Mouse (Mus musculus) kidney, embryonic 15.5 days (tissue): ENCODE results near the gene Cox14. TPM values are rescaled to one million over a fixed set of nuclear protein-coding genes. Genes with fewer than 3 reads are reported as not detected.
A peak's percentile ranks its signal among the peaks of the same experiment; 100 is the strongest.
"Not testable (repeated sequence)": the region's sequence is repeated elsewhere in the genome, so short reads cannot be mapped to it uniquely, and the experiment has no call there.

ENCODE experiments used
- ATAC-seq: fragments of 200-750 bp; cut with Nextera tagmentation; replicated peaks from 2 replicates; pipeline ENCODE4 v1.8.0; 2017; ENCODE audit warnings: moderate TSS enrichment; ENCODE audit not compliant: low FRiP score
- H3K27ac ChIP-seq: fragments of 300-500 bp; sonication (generic); 2 replicates; pipeline ENCODE4 v1.5.1; 2015; ENCODE audit warnings: mild to moderate bottlenecking, inconsistent platforms
- H3K27me3 ChIP-seq: fragments of 300-500 bp; sonication (generic); 2 replicates; pipeline ENCODE4 v1.6.1; 2015; ENCODE audit warnings: inconsistent platforms
- H3K36me3 ChIP-seq: fragments of 300-500 bp; sonication (generic); 2 replicates; pipeline ENCODE4 v1.6.1; 2015; ENCODE audit warnings: inconsistent platforms
- H3K4me1 ChIP-seq: fragments of 300-500 bp; sonication (generic); 2 replicates; pipeline ENCODE4 v1.6.1; 2015; ENCODE audit warnings: inconsistent platforms
- H3K4me2 ChIP-seq: fragments of 300-500 bp; sonication (generic); 2 replicates; pipeline ENCODE4 v1.6.1; 2015; ENCODE audit warnings: moderate library complexity, mild to moderate bottlenecking, inconsistent platforms
- H3K4me3 ChIP-seq: fragments of 300-500 bp; sonication (generic); replicated peaks from 2 replicates; pipeline ENCODE4 v1.5.1; 2015; ENCODE audit warnings: mild to moderate bottlenecking, inconsistent platforms
- H3K9ac ChIP-seq: fragments of 300-500 bp; sonication (generic); 2 replicates; pipeline ENCODE4 v1.6.1; 2015; ENCODE audit warnings: mild to moderate bottlenecking, inconsistent platforms
- H3K9me3 ChIP-seq: fragments of 300-500 bp; sonication (generic); replicated peaks from 2 replicates; pipeline ENCODE4 v1.6.1; 2016; ENCODE audit warnings: inconsistent platforms
- WGBS: fragments of 180-500 bp; shearing (Covaris S2); methylation state at CpG from one replicate; pipeline ENCODE4 v1.1.7; 2015; ENCODE audit warnings: mixed read lengths; 5-methylcytosine and 5-hydroxymethylcytosine counted together
- polyA plus RNA-seq: library from polyadenylated mRNA; unstranded; fragments of >200 nt; fragmentation: Nextera tagmentation; extraction: Ambion mirVana; gene quantifications from 2 replicates; pipeline ENCODE4 v1.2.1, GENCODE M21; 2015

Cox14 gene
- polyA plus RNA-seq, 1 experiment from 2014 or later, result 185 TPM

DNA sequence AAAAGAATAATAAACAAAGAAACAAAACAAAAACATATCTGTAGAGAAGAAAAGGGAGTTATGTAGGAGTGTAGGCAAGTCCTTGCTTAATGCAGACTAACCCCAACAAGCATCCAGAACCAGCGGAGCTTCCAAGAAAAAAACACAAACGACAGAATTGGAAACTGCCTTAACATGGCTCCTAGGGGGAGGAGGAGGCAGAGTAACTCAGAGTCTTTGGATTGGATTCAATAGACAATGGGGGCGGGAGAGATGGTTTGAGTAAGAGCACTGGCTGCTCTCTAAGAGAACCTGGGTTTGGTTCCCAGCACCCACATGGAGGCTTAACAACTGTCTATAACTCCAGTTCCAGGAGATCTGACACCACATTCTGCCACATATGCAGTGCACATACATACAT is 6.3 kb downstream of the Cox14 start:
- WGBS, result 83% methylated on average over 3 of the region's 3 CpGs
- peaks cover 4% of the 10 kb centered on the region; the same call in 1 of the 2 replicates for H3K9me3 ChIP-seq
- H3K36me3 ChIP-seq, result peaks cover 72% of the 10 kb centered on the region
- peaks cover 6% of the 10 kb centered on the region; the same call in 1 of the 2 replicates for H3K4me1 ChIP-seq
- no peak overlapping the region for H3K27ac ChIP-seq
- no peaks in the 10 kb centered on the region for H3K27me3 ChIP-seq
- no peak overlapping the region for H3K4me3 ChIP-seq
- H3K4me2 ChIP-seq, result no peak overlapping the region
- ATAC-seq, result no peak
- H3K9ac ChIP-seq, result no peak overlapping the region

DNA sequence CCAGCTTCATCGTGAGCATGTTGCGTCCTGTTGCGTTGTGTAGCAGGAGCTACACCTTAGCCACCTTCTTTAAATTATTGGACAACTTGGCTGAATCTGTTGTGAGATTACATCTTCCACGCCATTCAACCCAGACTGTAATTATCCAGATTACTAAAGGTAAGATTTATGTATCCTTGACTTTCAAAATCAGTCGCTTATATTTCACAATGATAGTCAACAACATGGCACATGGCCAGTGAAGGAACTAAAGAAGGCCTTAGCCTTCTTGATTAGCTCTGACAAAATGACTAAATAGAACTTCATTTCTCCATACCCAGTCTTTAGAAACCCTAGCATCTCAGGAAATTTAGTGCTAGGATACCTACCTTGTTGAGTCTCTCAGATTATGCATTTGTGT is 7.8 kb downstream of the Cox14 start:
- Histone ChIP-seq H3K36me3 (peaks cover 78% of the 10 kb centered on the region), H3K4me2 (no peak overlapping the region), H3K4me3 (no peak overlapping the region), H3K27ac (no peak overlapping the region), H3K4me1 (no peaks in the 10 kb centered on the region), H3K9ac (no peak overlapping the region), H3K9me3 (peaks cover 4% of the 10 kb centered on the region; the same call in 1 of the 2 replicates), H3K27me3 (no peaks in the 10 kb centered on the region)
- ATAC-seq, result no peak
- WGBS, result 96% methylated on average over 5 of the region's 5 CpGs

DNA sequence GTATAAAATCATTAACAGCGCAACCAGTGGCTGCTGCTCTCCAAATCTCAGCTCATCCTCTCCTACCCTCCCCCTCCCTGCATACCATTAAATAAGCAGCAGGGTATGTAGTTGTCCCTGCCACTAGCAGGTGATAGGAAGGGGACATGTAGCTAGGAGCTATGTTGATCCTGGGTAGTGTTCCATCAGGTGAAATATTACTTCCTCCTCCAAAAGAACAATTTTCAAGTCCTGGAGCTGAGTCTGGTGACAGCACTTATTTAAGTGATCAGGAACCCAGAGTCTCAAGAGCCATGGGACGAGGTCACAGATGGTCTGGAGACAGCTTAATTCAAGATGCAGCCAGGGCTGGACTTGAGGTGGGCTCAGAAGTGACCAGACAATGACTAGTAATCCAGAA is 10.2 kb downstream of the Cox14 start:
- no peaks in the 10 kb centered on the region for H3K9me3 ChIP-seq
- ATAC-seq, result no peak
- no peak overlapping the region for H3K27ac ChIP-seq
- no peak overlapping the region for H3K9ac ChIP-seq
- no peaks in the 10 kb centered on the region for H3K27me3 ChIP-seq
- H3K4me2 ChIP-seq, result no peak overlapping the region
- peaks cover 82% of the 10 kb centered on the region for H3K36me3 ChIP-seq
- no peaks in the 10 kb centered on the region for H3K4me1 ChIP-seq
- 94% methylated on average over 2 of the region's 2 CpGs for WGBS
- H3K4me3 ChIP-seq, result no peak overlapping the region

DNA sequence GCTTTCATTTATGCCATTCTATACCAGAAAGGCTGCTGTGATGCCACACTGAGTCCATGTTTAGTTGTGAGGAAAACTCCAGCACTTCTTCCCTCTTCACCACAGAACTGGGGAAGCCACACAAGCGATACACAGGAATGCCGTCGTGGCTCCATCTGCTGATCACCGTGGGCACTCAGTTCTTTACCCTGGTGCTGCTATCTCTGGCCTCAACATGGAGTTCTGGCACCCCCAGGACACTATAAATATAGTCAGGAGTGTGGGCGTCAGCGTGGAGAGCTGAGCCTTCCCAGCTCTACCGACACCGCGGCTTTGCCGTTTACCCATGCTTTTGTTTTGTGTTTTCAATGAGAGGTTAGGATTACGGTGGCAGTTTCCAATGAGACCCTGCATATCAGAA is 11.3 kb downstream of the Cox14 start:
- Histone ChIP-seq H3K27me3 (no peaks in the 10 kb centered on the region), H3K27ac (no peak overlapping the region), H3K4me2 (no peak overlapping the region), H3K9me3 (no peaks in the 10 kb centered on the region), H3K4me3 (no peak overlapping the region), H3K9ac (no peak overlapping the region), H3K36me3 (peaks cover 86% of the 10 kb centered on the region), H3K4me1 (no peaks in the 10 kb centered on the region)
- no peak for ATAC-seq
- WGBS, result 90% methylated on average over 11 of the region's 11 CpGs

DNA sequence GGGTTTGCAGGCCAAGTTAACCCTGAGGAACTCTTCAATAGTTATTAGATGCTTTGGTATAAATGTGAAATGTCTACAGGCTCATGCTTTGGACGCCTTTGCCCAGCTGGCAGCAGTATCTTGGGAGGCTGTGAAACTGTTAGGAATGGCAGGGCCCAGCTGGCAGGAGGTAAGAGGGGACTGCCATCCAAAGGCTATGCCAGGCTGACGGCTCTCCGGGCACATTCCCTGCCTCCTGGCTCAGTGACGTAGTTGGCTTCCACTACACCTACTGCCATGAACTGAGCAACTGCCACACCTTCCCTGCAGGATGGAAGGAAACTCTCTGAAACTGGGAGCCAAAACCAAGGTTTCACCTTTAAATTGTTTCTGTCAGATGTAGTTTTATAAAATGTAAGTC is 14.8 kb downstream of the Cox14 start:
- H3K4me3 ChIP-seq, result no peak overlapping the region
- no peak for ATAC-seq
- no peaks in the 10 kb centered on the region for H3K9me3 ChIP-seq
- no peak overlapping the region for H3K4me2 ChIP-seq
- no peak overlapping the region for H3K9ac ChIP-seq
- 97% methylated on average over 4 of the region's 4 CpGs for WGBS
- H3K27ac ChIP-seq, result no peak overlapping the region
- no peaks in the 10 kb centered on the region for H3K27me3 ChIP-seq
- H3K36me3 ChIP-seq, result peaks cover 94% of the 10 kb centered on the region
- no peaks in the 10 kb centered on the region for H3K4me1 ChIP-seq

DNA sequence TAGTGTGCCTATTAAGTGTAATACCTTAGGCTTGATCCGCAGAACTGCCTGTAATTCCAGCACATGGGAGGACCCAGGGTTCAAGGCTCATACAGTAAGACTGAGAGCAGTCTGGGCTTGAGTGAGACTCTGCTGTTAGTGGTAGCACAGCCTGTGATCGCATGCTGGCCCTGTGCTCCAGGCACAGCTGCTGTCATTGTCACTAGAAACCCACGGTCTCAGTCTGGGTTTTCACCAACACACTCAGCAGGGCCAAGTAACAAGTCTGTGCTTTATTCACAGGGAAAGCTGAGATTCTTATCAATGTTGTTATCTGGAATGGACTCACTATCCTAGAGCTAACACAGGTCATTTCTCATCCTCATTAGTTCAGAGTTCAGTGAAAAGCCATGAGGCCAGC is 28.8 kb downstream of the Cox14 start:
- ATAC-seq, result no peak
- Histone ChIP-seq H3K27me3 (no peaks in the 10 kb centered on the region), H3K9me3 (no peaks in the 10 kb centered on the region), H3K9ac (no peak overlapping the region), H3K4me2 (no peak overlapping the region), H3K4me1 (peaks cover 3% of the 10 kb centered on the region; the same call in 1 of the 2 replicates), H3K4me3 (no peak overlapping the region), H3K36me3 (peaks cover 19% of the 10 kb centered on the region), H3K27ac (no peak overlapping the region)
- WGBS, result 78% methylated on average over 3 of the region's 3 CpGs

DNA sequence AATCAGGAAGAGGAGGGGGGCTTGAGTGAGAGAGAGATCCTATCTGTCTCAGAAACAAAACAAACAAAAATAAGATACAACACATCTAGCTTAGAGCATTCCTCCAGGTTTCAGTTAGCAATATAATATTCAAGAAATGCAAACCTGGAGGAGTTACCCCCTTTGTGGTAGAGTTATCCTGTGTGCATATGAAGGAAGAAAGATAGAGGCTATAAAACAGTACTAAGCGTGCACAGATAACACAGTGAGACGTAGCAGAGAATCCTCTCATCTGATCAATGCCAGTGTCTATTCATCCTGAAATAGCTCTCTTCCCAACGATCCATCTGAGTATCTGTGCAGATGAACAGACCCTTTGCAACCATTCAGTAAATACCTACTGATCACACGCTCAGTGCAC is 42.0 kb downstream of the Cox14 start:
- no peaks in the 10 kb centered on the region for H3K27me3 ChIP-seq
- no peak overlapping the region for H3K4me3 ChIP-seq
- H3K4me1 ChIP-seq, result peaks cover 20% of the 10 kb centered on the region
- no peak for ATAC-seq
- no peak overlapping the region for H3K27ac ChIP-seq
- WGBS, result 78% methylated on average over 4 of the region's 4 CpGs
- H3K9ac ChIP-seq, result no peak overlapping the region
- H3K36me3 ChIP-seq, result peaks cover 17% of the 10 kb centered on the region; the same call in 1 of the 2 replicates
- no peaks in the 10 kb centered on the region for H3K9me3 ChIP-seq
- no peak overlapping the region for H3K4me2 ChIP-seq

DNA sequence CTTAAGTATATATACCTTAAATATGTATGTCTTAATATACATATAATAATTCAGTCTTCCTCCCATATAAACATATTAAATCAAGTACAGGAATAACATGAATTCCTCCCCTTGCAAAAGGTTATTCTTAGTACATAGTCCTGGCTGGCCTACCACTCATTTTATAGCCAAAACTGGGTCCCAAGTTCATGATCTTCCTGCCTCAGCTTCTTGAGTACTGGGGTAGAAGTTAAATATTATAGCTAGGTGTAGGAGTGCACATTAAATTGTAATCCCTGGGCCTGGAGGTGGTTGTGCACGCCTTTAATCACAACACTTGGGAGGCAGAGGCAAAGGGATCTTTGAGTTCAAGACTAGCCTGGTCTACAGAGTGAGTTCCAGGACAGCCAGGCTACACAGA is 43.3 kb downstream of the Cox14 start:
- H3K4me3 ChIP-seq, result no peak overlapping the region
- 69% methylated on average over 1 of the region's 1 CpGs for WGBS
- H3K27ac ChIP-seq, result no peak overlapping the region
- peaks cover 26% of the 10 kb centered on the region for H3K4me1 ChIP-seq
- no peak overlapping the region for H3K4me2 ChIP-seq
- ATAC-seq, result no peak
- H3K36me3 ChIP-seq, result peaks cover 11% of the 10 kb centered on the region; the same call in 1 of the 2 replicates
- no peak overlapping the region for H3K9ac ChIP-seq
- H3K27me3 ChIP-seq, result no peaks in the 10 kb centered on the region
- no peaks in the 10 kb centered on the region for H3K9me3 ChIP-seq

DNA sequence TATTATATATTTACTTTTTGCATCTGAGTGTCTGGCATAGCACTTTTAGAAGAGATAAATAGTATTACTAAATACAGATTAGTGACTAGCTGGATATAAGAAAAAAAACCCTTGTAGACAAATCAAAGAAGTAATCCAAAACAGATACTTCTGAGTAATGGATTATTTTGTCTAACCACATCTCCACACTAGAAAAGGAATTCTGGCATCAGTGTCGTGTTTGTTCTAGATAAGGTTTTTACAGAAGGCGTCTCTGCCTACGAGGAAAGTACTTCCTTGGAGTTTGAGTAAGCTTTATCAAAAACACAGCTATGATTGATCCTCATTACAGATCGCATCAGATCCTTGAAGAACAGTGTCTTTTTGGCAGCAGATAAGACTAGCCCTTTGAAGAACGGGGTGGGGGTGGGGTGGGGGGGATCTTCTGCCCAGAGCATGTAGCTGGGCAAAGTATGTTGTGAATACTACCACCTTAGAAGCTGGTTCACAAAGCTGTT is 45.6 kb downstream of the Cox14 start:
- ATAC-seq, result no peak
- Histone ChIP-seq H3K4me1 (peaks cover 29% of the 10 kb centered on the region), H3K27ac (peak overlapping the region; percentile 98), H3K9me3 (no peaks in the 10 kb centered on the region), H3K4me2 (peak overlapping the region; percentile 86), H3K27me3 (no peaks in the 10 kb centered on the region), H3K9ac (peak overlapping the region; percentile 88), H3K4me3 (peak overlapping the region; percentile 89), H3K36me3 (peaks cover 4% of the 10 kb centered on the region; the same call in 1 of the 2 replicates)
- 17% methylated on average over 5 of the region's 5 CpGs for WGBS

DNA sequence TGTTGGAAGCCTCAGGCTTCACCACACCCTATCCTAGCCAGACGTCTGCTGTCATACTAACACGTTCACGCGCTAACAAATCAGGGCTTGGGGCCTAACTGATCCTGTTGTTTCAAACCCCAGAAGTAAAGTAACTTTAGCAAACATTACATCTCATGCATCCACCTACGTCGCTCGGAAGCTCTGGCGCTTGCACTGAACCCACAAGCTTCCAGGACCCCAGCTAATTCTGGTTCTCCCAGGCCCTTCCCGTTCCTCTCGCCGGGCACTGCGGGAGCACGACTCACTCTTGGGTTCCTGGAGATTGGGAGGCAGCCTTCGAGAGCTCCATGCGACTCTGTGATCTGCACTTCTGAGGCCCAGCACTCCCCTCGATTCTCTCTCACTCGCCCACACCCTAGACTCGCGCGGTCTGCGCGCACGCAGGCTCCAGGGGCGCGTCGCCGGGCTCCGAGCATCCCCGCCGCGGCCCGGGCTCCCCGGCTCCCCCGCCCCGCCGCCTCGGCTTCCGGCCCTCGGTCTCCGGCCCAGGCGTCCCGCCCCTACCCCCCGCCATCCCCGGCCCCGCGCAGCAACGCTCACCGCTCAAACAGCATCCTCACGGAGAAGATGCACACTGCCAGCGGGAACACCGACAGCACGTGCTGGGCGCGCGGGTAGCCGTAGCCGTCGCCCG is 46.3 kb downstream of the Cox14 start:
- Histone ChIP-seq H3K9ac (peak overlapping the region; percentile 88), H3K27ac (peak overlapping the region; percentile 98), H3K4me3 (peak overlapping the region; percentile 89), H3K4me1 (peaks cover 29% of the 10 kb centered on the region), H3K9me3 (no peaks in the 10 kb centered on the region), H3K4me2 (peak overlapping the region; percentile 86), H3K36me3 (peaks cover 2% of the 10 kb centered on the region; the same call in 1 of the 2 replicates), H3K27me3 (no peaks in the 10 kb centered on the region)
- 1% methylated on average over 59 of the region's 59 CpGs for WGBS
- ATAC-seq, result peak; percentile 68

DNA sequence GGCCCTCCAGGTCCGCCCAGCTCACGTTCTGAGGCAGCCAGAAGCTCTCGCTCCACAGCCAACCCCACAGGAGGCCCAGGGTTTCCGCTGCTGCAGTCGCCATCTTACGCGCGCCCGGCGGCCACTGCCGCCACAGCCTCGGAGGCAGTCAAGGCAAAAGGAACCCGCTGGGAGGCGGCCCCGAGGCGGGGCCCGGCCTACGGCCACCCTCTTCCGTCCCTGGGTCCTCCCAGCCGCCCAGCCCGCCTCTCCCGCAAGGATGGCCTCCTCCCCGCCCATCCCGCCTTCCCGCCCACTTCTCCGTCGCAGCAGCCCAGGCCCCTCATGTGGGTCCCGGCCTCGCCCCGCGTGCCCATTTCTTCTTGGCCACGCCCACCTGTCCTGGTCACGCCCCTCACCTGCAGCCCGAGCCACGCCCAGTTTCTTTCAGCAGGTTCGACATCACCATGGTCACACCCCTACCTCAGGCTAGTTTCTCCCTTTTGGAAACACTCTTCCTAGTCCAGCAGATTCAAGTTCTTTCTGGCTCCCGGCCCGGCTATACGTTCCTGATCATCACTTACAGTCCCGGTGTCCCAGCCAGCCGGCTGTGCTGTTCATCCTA is 47.0 kb downstream of the Cox14 start:
- peak overlapping the region; percentile 86 for H3K4me2 ChIP-seq
- under 1% methylated on average over 40 of the region's 41 CpGs for WGBS
- peak overlapping the region; percentile 98 for H3K27ac ChIP-seq
- H3K4me3 ChIP-seq, result peak overlapping the region; percentile 89
- H3K27me3 ChIP-seq, result no peaks in the 10 kb centered on the region
- peak; percentile 95 for ATAC-seq
- no peaks in the 10 kb centered on the region for H3K36me3 ChIP-seq
- H3K4me1 ChIP-seq, result peaks cover 29% of the 10 kb centered on the region
- no peaks in the 10 kb centered on the region for H3K9me3 ChIP-seq
- peak overlapping the region; percentile 88 for H3K9ac ChIP-seq

DNA sequence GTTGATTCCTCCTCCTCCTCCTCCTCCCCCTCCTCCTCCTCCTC is 47.3 kb downstream of the Cox14 start, which contains the start of gene Cers5:
Cers5 (minus strand) TSS at position 5 of the 44 bp plus-strand sequence.
- H3K9me3 ChIP-seq, H3K27me3 ChIP-seq, H3K36me3 ChIP-seq, ATAC-seq: not testable (repeated sequence)
- peaks cover 28% of the 10 kb centered on the region for H3K4me1 ChIP-seq
- H3K27ac ChIP-seq, result peak within 1 kb of the TSS; percentile 98
- peak within 1 kb of the TSS; percentile 86 for H3K4me2 ChIP-seq
- peak within 1 kb of the TSS; percentile 88 for H3K9ac ChIP-seq
- peak within 1 kb of the TSS; percentile 89 for H3K4me3 ChIP-seq

DNA sequence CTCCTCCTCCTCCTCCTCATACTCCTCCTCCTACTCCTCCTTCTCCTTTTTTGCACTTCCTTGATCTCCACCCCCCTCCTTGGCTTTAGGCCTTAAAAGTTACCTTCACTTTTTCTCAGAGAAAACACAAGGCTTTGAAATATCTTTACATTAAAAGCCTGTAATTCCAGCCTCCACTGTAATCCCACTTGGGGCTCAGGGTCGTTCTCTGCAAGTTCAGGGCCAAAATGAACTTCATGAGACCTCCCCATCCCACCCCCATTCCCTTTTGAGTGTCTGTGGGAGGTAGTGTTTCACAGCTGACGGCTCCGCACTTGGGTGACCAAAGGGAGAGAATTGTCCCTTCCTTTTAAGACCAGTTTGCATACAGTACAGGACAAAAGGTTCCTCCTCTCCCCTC is 47.5 kb downstream of the Cox14 start:
- WGBS, result 12% methylated on average over 3 of the region's 3 CpGs
- Histone ChIP-seq H3K36me3 (peaks cover 4% of the 10 kb centered on the region; the same call in 1 of the 2 replicates), H3K27me3 (no peaks in the 10 kb centered on the region), H3K9ac (no peak overlapping the region), H3K4me1 (peaks cover 25% of the 10 kb centered on the region), H3K27ac (peak overlapping the region; percentile 98), H3K4me2 (peak overlapping the region; percentile 86), H3K4me3 (peak overlapping the region; percentile 89; the same call in 1 of the 2 replicates), H3K9me3 (no peaks in the 10 kb centered on the region)
- 0 out of 2 replicates have a peak, but pooled peaks have one; percentile 4 for ATAC-seq
